Mouse (Mus musculus): Measurements from ENCODE around the gene Lin9. TPM values are rescaled to one million over a fixed set of nuclear protein-coding genes. Genes with fewer than 3 reads are reported as not detected.

Gene Lin9
- polyA plus RNA-seq, 1 experiment from 2014 or later = 25.9 TPM

- no peak overlapping the region for H3K27ac ChIP-seq (ENCODE audit: low read depth, low read length)
- no peak overlapping the region for H3K4me3 ChIP-seq (ENCODE audit: low read depth, low read length)
- H3K36me3 ChIP-seq (ENCODE audit: control insufficient read depth, insufficient read depth, low read length) = no peaks in the 10 kb centered on the region
- ATAC-seq (ENCODE audit: low FRiP score) = no peak
- DNase-seq (ENCODE audit: low spot score) = no peak
- 91% methylated on average over 6 of the region's 6 CpGs for WGBS
- no peaks in the 10 kb centered on the region for H3K27me3 ChIP-seq (ENCODE audit: control insufficient read depth, insufficient read depth, low read length)
- H3K4me2 ChIP-seq (replicated peaks; ENCODE audit: low read depth, low read length) = no peak overlapping the region
- H3K4me1 ChIP-seq (replicated peaks; ENCODE audit: control insufficient read depth, insufficient read depth, low read length) = no peaks in the 10 kb centered on the region
- no peaks in the 10 kb centered on the region for H3K9me3 ChIP-seq (ENCODE audit: control insufficient read depth, low read length)
- no peak overlapping the region for H3K9ac ChIP-seq (ENCODE audit: low read depth, low read length)
These were observed 78.5 kb downstream of the Lin9 start for GRCm38 (mm10) chr1:180719483-180719882.

GRCm38 (mm10) chr1:180719951-180720689, 79.2 kb downstream of the Lin9 start:
- no peak overlapping the region for H3K27ac ChIP-seq (ENCODE audit: low read depth, low read length)
- ATAC-seq (ENCODE audit: low FRiP score) = peak; percentile 40; the same call in 1 of the 2 replicates
- DNase-seq (ENCODE audit: low spot score) = peak; percentile 91
- no peaks in the 10 kb centered on the region for H3K9me3 ChIP-seq (ENCODE audit: control insufficient read depth, low read length)
- H3K36me3 ChIP-seq (ENCODE audit: control insufficient read depth, insufficient read depth, low read length) = no peaks in the 10 kb centered on the region
- no peak overlapping the region for H3K4me2 ChIP-seq (replicated peaks; ENCODE audit: low read depth, low read length)
- 46% methylated on average over 5 of the region's 5 CpGs for WGBS
- no peaks in the 10 kb centered on the region for H3K27me3 ChIP-seq (ENCODE audit: control insufficient read depth, insufficient read depth, low read length)
- no peaks in the 10 kb centered on the region for H3K4me1 ChIP-seq (replicated peaks; ENCODE audit: control insufficient read depth, insufficient read depth, low read length)
- H3K9ac ChIP-seq (ENCODE audit: low read depth, low read length) = no peak overlapping the region
- no peak overlapping the region for H3K4me3 ChIP-seq (ENCODE audit: low read depth, low read length)

GRCm38 (mm10) chr1:180722608-180723007, 81.7 kb downstream of the Lin9 start:
- DNase-seq (ENCODE audit: low spot score) (no peak), ATAC-seq (ENCODE audit: low FRiP score) (no peak)
- H3K27ac ChIP-seq (ENCODE audit: low read depth, low read length) = no peak overlapping the region
- H3K9ac ChIP-seq (ENCODE audit: low read depth, low read length) = no peak overlapping the region
- H3K27me3 ChIP-seq (ENCODE audit: control insufficient read depth, insufficient read depth, low read length) = no peaks in the 10 kb centered on the region
- no peaks in the 10 kb centered on the region for H3K9me3 ChIP-seq (ENCODE audit: control insufficient read depth, low read length)
- no peak overlapping the region for H3K4me2 ChIP-seq (replicated peaks; ENCODE audit: low read depth, low read length)
- no peak overlapping the region for H3K4me3 ChIP-seq (ENCODE audit: low read depth, low read length)
- 76% methylated on average over 1 of the region's 1 CpGs for WGBS
- no peaks in the 10 kb centered on the region; the same call in 1 of the 2 replicates for H3K4me1 ChIP-seq (replicated peaks; ENCODE audit: control insufficient read depth, insufficient read depth, low read length)
- no peaks in the 10 kb centered on the region for H3K36me3 ChIP-seq (ENCODE audit: control insufficient read depth, insufficient read depth, low read length)

- H3K4me2 ChIP-seq (replicated peaks; ENCODE audit: low read depth, low read length) = no peak overlapping the region
- DNase-seq (ENCODE audit: low spot score) (no peak), ATAC-seq (ENCODE audit: low FRiP score) (no peak)
- no peak overlapping the region for H3K27ac ChIP-seq (ENCODE audit: low read depth, low read length)
- H3K4me3 ChIP-seq (ENCODE audit: low read depth, low read length) = no peak overlapping the region
- no peaks in the 10 kb centered on the region for H3K27me3 ChIP-seq (ENCODE audit: control insufficient read depth, insufficient read depth, low read length)
- WGBS = 48% methylated on average over 1 of the region's 1 CpGs
- H3K9me3 ChIP-seq (ENCODE audit: control insufficient read depth, low read length) = no peaks in the 10 kb centered on the region
- H3K4me1 ChIP-seq (replicated peaks; ENCODE audit: control insufficient read depth, insufficient read depth, low read length) = no peaks in the 10 kb centered on the region; the same call in 1 of the 2 replicates
- H3K36me3 ChIP-seq (ENCODE audit: control insufficient read depth, insufficient read depth, low read length) = no peaks in the 10 kb centered on the region
- H3K9ac ChIP-seq (ENCODE audit: low read depth, low read length) = no peak overlapping the region
These were observed 82.8 kb downstream of the Lin9 start for GRCm38 (mm10) chr1:180723701-180724238.

DNA sequence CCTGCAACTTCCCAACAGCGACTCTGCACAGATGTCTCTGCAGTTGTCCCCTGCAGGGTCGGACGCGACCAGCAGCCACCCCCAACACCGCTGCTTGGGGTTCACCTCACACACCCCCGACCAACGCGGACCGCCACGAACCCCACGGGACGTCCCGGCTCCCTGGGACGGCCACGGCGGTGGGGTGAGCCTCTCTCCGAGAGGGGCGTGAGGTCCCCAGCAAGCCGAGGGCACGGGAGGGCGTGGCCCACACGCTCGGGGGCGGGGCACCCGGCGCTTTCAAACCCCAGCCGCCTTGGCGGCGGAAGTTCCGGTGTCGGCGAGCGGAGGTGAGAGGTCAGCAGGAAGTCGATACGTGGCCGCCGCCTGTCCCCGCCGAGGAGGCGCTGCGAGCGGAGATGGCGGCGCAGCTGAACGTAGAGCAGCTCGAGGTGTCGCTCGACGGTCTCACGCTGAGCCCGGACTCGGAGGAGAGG, 84.8 kb downstream of the Lin9 start, which contains the start of gene Acbd3:
Gene Acbd3 (plus strand): TSS at position 340 of the 476 bp plus-strand sequence.
- WGBS = under 1% methylated on average over 51 of the region's 52 CpGs
- H3K9ac ChIP-seq (ENCODE audit: low read depth, low read length) = peak within 1 kb of the TSS; percentile 97

DNA sequence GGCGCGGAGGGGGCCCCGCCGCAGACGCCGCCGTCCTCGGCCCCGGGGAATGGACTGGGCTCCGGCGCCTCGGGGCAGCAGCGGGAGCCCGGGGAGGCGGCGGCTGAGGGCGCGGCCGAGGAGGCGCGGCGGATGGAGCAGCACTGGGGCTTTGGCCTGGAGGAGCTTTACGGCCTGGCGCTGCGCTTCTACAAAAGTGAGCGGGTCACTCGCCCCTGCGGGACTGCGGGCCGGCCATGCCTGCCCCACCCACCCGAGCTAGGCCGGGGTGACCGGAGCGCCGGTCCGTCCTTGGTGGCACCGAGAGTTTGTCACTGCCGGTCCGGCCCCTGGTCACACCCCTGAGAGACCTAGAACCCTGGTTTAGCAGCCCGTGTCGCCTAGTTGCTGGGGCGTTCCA, 85.2 kb downstream of the Lin9 start:
- no peaks in the 10 kb centered on the region for H3K36me3 ChIP-seq (ENCODE audit: control insufficient read depth, insufficient read depth, low read length)
- WGBS = under 1% methylated on average over 36 of the region's 42 CpGs
- H3K27ac ChIP-seq (ENCODE audit: low read depth, low read length) = peak overlapping the region; percentile 91
- H3K9ac ChIP-seq (ENCODE audit: low read depth, low read length) = peak overlapping the region; percentile 97
- ATAC-seq (ENCODE audit: low FRiP score) (peak; percentile 89), DNase-seq (ENCODE audit: low spot score) (no peak)
- H3K27me3 ChIP-seq (ENCODE audit: control insufficient read depth, insufficient read depth, low read length) = no peaks in the 10 kb centered on the region
- no peaks in the 10 kb centered on the region; the same call in 1 of the 2 replicates for H3K4me1 ChIP-seq (replicated peaks; ENCODE audit: control insufficient read depth, insufficient read depth, low read length)
- H3K9me3 ChIP-seq (ENCODE audit: control insufficient read depth, low read length) = no peaks in the 10 kb centered on the region
- H3K4me2 ChIP-seq (replicated peaks; ENCODE audit: low read depth, low read length) = peak overlapping the region; percentile 78
- peak overlapping the region; percentile 99 for H3K4me3 ChIP-seq (ENCODE audit: low read depth, low read length)

More for the DNA sequence above, 84.8 kb downstream of the Lin9 start, which contains the start of gene Acbd3:
- H3K36me3 ChIP-seq (ENCODE audit: control insufficient read depth, insufficient read depth, low read length) = no peaks in the 10 kb centered on the region
- ATAC-seq (ENCODE audit: low FRiP score) (peak; percentile 95), DNase-seq (ENCODE audit: low spot score) (peak; percentile 95)
- H3K4me3 ChIP-seq (ENCODE audit: low read depth, low read length) = peak within 1 kb of the TSS; percentile 99
- peak within 1 kb of the TSS; percentile 91 for H3K27ac ChIP-seq (ENCODE audit: low read depth, low read length)
- no peaks in the 10 kb centered on the region; the same call in 1 of the 2 replicates for H3K4me1 ChIP-seq (replicated peaks; ENCODE audit: control insufficient read depth, insufficient read depth, low read length)
- H3K27me3 ChIP-seq (ENCODE audit: control insufficient read depth, insufficient read depth, low read length) = no peaks in the 10 kb centered on the region
- H3K4me2 ChIP-seq (replicated peaks; ENCODE audit: low read depth, low read length) = peak within 1 kb of the TSS; percentile 78
- H3K9me3 ChIP-seq (ENCODE audit: control insufficient read depth, low read length) = no peaks in the 10 kb centered on the region

DNA sequence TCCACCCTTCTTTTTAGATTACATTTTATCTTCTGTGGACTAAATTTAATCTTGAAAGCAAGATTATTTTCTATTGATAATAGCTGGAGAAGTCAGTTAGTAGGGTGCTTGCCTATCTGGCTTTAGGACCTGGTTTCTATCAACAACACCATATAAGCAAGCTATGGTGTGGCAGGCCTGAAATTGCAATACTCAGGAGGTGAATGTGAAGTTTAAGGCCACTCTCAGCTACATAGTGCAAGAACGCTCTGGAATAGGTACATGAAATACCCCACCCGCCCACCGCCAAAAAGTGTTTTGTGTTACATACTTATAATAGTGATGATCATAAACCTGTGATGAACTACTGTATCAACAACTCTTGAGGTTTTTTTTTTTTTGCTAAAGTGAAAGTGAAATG, 88.3 kb downstream of the Lin9 start:
- Histone ChIP-seq H3K36me3 (ENCODE audit: control insufficient read depth, insufficient read depth, low read length) (no peaks in the 10 kb centered on the region), H3K4me2 (replicated peaks; ENCODE audit: low read depth, low read length) (no peak overlapping the region), H3K4me3 (ENCODE audit: low read depth, low read length) (no peak overlapping the region), H3K9ac (ENCODE audit: low read depth, low read length) (no peak overlapping the region), H3K4me1 (replicated peaks; ENCODE audit: control insufficient read depth, insufficient read depth, low read length) (no peaks in the 10 kb centered on the region; the same call in 1 of the 2 replicates), H3K9me3 (ENCODE audit: control insufficient read depth, low read length) (no peaks in the 10 kb centered on the region), H3K27me3 (ENCODE audit: control insufficient read depth, insufficient read depth, low read length) (no peaks in the 10 kb centered on the region), H3K27ac (ENCODE audit: low read depth, low read length) (no peak overlapping the region)
- 91% methylated on average over 3 of the region's 3 CpGs for WGBS
- ATAC-seq (ENCODE audit: low FRiP score) = no peak
- DNase-seq (ENCODE audit: low spot score) = no peak

Data from hindbrain, embryonic 11.5 days (tissue).